Mouse (Mus musculus) induced T-regulatory cell, adult 2 months (primary cell): Measurements from ENCODE around the gene Adgrd1.

Source experiments
- DNase-seq: peaks from one replicate; pipeline ENCODE4 v3.0.0-alpha.2; 2012; ENCODE audit warnings: low read depth

Gene Adgrd1

GRCm38 (mm10) chr5:129096511-129096910 lies at the start of gene Adgrd1:
Gene Adgrd1 (plus strand): TSS chr5:129096750.
- DNase-seq = no peak

DNA sequence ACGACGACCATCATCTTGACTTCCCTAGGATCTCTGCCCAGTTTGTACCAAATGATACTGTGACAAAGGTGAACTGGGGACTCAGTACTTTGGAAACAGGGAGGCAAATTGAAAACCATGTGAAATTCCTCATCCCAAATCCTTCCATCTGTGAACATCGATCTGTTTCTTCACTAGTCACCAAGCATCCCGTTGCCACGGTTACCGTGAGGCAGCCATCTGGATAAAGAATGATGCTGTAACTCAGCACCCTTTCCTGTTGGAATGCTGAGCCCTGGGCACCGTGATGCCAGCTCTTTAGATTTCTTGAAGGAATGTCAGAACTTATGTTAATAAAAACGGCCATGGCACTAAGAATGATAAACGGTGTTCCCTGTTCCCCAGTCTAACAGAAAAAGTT lies 47.2 kb upstream of the Adgrd1 start:
- no peak for DNase-seq

GRCm38 (mm10) chr5:129051910-129052309 lies 44.6 kb upstream of the Adgrd1 start:
- DNase-seq = no peak

DNA sequence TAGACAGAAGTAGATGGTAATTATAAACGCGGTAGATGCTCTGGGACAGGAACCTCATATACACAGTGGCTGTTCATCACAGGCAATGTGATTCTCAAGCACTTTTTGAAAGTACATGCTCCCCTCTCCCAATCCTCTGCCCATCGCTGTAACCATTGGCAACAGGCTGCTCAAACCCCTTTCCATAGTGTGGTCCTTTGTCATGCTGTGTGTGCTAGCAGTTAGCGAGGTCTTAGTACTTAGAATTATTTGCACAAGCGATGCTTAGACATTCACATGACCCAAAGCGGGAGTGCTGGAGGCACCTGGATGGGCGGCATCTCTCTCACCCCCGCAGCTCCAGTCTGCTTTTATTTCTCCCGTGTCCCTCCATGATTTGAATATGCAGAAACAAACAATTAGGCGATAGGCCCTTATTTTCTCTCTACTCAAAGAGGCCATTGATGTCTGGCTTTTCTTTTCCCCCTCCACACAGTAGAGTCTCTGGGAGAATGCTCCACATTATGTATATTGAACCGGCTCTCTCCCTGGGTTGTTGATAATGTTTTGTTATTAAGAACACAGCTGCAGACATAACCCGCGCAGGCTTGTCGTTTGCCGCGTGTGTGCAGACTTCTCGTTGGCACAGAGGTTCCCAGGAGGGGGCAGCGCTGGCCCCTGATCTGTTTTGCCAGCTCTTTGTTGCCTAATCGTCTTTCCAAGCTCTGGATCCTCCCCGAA lies 43.8 kb upstream of the Adgrd1 start:
- DNase-seq = no peak

DNA sequence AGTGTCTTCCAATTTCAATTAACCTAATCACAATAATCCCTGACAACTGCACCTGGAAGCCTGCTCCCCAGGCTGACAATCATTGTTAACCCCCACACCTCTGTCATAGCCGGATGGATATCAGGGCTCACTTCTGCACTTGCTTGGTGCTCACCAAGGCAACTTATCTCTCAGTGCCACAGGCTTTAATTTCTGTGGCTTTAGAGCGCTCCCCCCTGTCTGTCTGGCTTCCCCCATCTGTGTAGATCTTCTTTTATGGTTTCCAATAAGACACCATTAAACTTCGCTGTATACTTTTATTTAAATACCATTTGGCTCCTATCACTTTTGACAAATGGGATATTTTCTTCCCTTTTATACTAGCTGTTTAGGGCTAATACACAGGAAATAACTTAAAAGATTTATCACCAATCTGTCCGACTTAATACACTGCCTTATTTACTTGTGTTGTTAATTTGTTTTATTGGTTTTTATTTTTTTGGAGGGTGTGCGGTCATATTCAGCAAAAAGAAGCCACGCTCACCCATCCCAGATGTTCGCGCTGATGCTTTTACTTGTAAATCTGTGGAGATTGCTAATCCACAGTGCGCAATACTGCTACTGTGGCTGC lies 41.8 kb upstream of the Adgrd1 start:
- DNase-seq = no peak

DNA sequence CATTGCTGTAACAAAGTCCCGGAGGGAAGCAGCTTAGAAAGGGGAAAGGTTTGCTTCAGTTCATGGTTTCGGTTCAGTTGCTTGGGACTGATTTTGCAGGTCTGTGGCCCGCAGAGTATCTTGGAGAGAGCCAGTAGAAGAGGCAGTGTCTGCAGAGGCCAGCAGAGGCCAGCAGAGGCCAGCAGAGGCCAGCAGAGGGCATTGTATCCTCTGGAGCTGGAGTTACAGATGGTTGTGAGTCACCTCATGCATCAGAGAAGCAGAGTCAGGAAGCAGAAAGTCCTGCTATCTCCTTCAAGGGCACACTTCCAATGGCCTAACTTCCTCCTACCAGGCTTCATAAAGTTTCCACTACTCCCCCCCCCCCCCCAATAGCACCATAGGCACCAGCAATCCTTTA lies 37.4 kb upstream of the Adgrd1 start:
- no peak for DNase-seq

DNA sequence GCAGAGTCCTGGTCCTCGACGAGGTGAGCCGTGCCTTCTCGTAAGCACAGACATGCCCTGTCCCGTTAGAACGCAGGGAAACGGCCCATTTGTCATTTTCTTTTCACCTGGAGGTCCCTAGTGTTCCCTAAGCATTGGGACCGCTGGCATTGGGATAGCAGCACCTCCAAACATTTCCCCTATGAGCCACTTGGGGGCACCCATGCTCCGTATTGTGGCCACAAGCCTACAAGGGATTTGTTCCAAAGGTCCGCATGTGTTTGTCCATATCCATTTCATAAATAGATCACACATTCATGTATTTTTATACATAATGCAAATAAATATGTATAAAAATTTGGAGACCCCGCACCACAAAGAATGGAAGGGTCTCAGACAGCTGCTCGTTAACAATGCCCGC lies 35.0 kb upstream of the Adgrd1 start:
- DNase-seq = peak; percentile 23

GRCm38 (mm10) chr5:129063037-129063791 lies 33.3 kb upstream of the Adgrd1 start:
- DNase-seq = peak; percentile 79

DNA sequence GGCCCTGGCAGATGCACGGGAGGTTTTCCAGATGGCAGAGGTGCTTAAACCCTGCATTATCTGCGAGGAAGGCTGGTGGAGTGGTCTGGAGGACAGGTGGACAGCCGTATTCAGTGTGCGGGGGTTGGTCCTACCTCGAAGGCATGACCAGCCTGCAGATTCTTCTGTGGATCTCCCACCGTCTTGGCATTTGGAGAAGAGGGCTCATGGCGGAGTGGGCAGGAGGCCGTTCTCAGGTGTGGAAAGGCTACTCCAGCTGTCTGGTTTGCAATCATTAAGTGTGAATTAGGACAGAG lies 32.8 kb upstream of the Adgrd1 start:
- no peak for DNase-seq

- DNase-seq = no peak
These were observed 32.4 kb upstream of the Adgrd1 start for GRCm38 (mm10) chr5:129064186-129064585.

DNA sequence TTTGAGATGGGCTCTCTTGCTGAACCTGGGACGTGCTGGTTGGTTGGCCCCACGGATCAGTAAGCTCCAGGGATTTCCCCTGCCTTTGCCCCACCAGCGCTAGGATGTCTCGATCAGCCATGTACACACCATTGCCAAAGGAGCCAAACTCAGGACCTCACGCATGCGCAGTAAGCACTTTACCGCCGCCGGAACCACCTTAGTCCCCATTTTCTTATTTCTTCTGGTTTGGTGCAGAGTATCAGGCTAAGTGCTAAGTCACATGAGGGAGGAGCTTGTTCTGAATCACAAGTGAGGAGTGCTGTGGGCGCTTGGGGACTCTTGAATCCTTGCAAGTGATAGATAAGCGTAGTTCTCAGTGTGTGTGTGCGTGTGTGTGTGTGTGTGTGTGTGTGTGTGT lies 31.2 kb upstream of the Adgrd1 start:
- no peak for DNase-seq

GRCm38 (mm10) chr5:129065946-129066345 lies 30.6 kb upstream of the Adgrd1 start:
- DNase-seq = no peak

DNA sequence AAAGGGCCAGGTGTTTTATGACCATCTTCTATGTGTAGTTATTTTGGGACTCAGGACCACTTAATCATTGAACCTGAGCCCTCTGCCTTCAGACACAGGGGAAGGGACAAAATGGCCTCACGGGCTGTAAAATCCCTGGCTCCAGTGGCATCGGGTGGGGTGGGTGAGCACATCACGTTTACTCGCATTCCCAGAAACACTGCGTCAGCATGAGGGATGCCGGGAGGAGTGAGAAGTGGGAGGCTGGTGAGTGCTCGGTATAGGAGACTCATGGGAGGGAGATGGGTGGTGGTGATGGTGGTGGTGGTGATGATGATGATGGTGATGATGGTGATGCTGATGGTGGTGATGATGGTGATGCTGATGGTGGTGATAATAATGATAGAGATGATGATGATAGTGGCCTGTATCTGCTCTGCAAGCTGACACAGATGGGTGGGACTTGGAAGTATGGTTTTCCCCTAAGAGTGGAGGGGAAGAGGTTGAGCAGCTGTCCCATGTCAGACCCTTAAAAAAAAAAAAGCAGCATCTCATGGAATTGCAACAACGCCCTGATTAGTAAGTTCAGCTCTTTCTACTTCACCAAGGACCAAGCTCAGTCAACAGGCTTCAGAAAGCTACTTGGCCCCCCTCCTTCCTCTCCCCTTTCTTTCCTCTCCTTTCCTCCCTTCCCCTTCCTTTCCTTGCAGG lies 29.9 kb upstream of the Adgrd1 start:
- no peak for DNase-seq

GRCm38 (mm10) chr5:129067231-129067834 lies 29.2 kb upstream of the Adgrd1 start:
- DNase-seq = no peak

GRCm38 (mm10) chr5:129071761-129072280 lies 24.7 kb upstream of the Adgrd1 start:
- no peak for DNase-seq

- no peak for DNase-seq
These were observed 23.1 kb upstream of the Adgrd1 start for GRCm38 (mm10) chr5:129073404-129073803.

DNA sequence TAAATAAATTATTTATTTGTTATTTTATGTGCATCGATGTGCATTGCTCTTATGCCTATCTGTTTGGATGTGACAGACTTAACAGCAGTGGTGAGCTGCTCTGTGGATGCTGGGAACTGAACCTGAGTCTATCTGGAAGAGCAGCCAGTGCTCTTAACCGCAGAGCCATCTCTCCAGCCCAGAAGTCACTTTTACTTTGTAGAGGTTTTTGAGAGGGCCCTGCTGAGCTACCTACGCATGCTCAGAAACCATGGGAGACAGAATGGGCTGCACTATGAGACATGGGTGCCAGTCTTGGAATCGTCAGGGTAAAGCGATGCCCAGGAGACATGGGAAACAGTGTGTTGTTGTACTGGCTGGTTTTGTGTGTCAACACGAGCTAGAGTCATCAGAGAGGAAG lies 20.5 kb upstream of the Adgrd1 start:
- DNase-seq = no peak

- no peak for DNase-seq
These were observed 19.3 kb upstream of the Adgrd1 start for GRCm38 (mm10) chr5:129077240-129077639.

DNA sequence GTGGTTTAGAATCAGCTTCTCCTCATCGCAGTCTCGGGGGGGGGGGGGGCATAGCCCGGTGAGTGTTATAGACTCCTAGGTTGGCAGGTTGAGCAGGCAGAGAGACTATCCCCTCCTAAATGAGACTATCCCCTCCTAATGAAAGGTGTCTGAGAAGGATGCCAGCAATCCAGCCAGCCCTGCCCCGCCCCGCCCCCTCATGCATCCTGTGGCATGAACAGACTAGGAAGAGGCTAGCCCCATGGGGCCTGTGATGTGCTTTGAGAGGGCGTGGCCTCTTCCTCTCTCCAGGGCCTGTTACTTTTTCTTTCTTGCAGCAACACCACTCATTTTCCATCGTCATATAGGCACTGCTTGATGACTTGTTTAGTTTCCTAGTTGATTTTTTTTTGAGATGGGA lies 15.0 kb upstream of the Adgrd1 start:
- no peak for DNase-seq

DNA sequence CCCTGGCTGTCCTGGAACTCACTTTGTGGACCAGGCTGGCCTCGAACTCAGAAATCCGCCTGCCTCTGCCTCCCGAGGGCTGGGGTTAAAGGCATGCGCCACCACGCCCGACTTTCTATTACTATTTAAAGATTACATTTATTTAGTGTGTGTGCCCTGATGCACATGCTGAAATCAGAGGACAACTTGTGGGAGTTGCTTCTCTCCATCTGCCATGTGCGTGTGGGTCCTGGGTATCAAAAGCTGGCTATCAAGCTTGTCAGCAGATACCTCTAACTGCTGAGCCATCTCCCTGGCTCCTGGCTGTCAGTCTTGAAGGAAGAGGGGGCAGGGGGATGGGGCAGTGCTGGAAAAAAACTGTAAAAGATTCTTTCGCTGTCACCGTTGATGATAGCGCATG lies 11.4 kb upstream of the Adgrd1 start:
- no peak for DNase-seq

GRCm38 (mm10) chr5:129092345-129093065 lies 4.0 kb upstream of the Adgrd1 start:
- DNase-seq = no peak

GRCm38 (mm10) chr5:129093158-129093557 lies 3.4 kb upstream of the Adgrd1 start:
- DNase-seq = no peak
